Mouse (Mus musculus) CH12.LX (cell line): ENCODE measurements at regions not wholly inside any gene's neighbourhood (a gene's known extent, or its start where the extent isn't known, plus 50 kb on each side); places are given as distances from the start of the nearest gene placed in this dataset.
A peak's percentile ranks its signal among the peaks of the same experiment; 100 is the strongest.

Source experiments
- DNase-seq: peaks from one replicate; pipeline ENCODE4 v3.0.0-alpha.2; 2013; ENCODE audit errors: extremely low read depth
- H3K27ac ChIP-seq: 2 replicates; pipeline ENCODE4 v1.5.1; 2012; ENCODE audit warnings: low read depth, mild to moderate bottlenecking, control low read depth, moderate library complexity; ENCODE audit not compliant: insufficient read depth
- H3K27me3 ChIP-seq: replicated peaks from 2 replicates; pipeline ENCODE3; 2012; ENCODE audit warnings: inconsistent platforms
- H3K36me3 ChIP-seq, 2 experiments: replicated peaks in 1 of 2; 2 replicates each; pipeline versions ENCODE3 to v1.6.1; 2012; ENCODE audit warnings: inconsistent platforms in 1 of 2, low read length in 1 of 2, mild to moderate bottlenecking in 1 of 2, mixed read lengths in 1 of 2, moderate library complexity in 1 of 2; ENCODE audit not compliant: control insufficient read depth in 1 of 2, insufficient read depth in 1 of 2
- H3K4me1 ChIP-seq, 2 experiments: 2 replicates each; pipeline ENCODE4 v1.6.1; 2012; ENCODE audit warnings: inconsistent platforms in 1 of 2, moderate library complexity in 1 of 2; ENCODE audit not compliant: insufficient read depth in 2 of 2, control insufficient read depth in 1 of 2
- H3K4me2 ChIP-seq: 2 replicates; pipeline ENCODE4 v1.6.1; 2012; ENCODE audit warnings: low read depth, mild to moderate bottlenecking, control low read depth; ENCODE audit not compliant: poor library complexity, insufficient read depth, severe bottlenecking
- H3K4me3 ChIP-seq, 3 experiments: fragments of 150-350 bp in 1 of 3; sonication (generic) in 1 of 3; replicated peaks in 1 of 3; 2 replicates each; pipeline versions ENCODE3 to v1.5.1; 2011 to 2012; ENCODE audit warnings: low read depth in 2 of 3, low read length in 2 of 3, mild to moderate bottlenecking in 2 of 3, moderate library complexity in 2 of 3, control low read depth in 1 of 3, improper control_type of control experiment in 1 of 3, inconsistent platforms in 1 of 3, mixed read lengths in 1 of 3; ENCODE audit not compliant: poor library complexity in 1 of 3
- H3K79me2 ChIP-seq: replicated peaks from 2 replicates; pipeline ENCODE4 v1.6.1; 2012; ENCODE audit warnings: mild to moderate bottlenecking, moderate library complexity; ENCODE audit not compliant: control insufficient read depth, poor library complexity, insufficient read depth, severe bottlenecking; ENCODE audit errors: extremely low read depth
- H3K9ac ChIP-seq: 2 replicates; pipeline ENCODE4 v1.6.1; 2012; ENCODE audit warnings: low read depth, mild to moderate bottlenecking, control low read depth, moderate library complexity; ENCODE audit not compliant: insufficient read depth
- H3K9me3 ChIP-seq: replicated peaks from 2 replicates; pipeline ENCODE3; 2012; ENCODE audit warnings: low read length, inconsistent platforms, mixed read lengths
- BHLHE40 ChIP-seq: IDR thresholded peaks from 2 replicates; pipeline ENCODE4 v1.6.1; 2011; ENCODE audit warnings: mild to moderate bottlenecking, low read depth, low read length, improper control_type of control experiment
- CHD2 ChIP-seq: IDR thresholded peaks from 2 replicates; pipeline ENCODE4 v1.6.1; 2011; ENCODE audit warnings: low read length, improper control_type of control experiment
- CTCF ChIP-seq, 2 experiments: IDR thresholded peaks in 1 of 2; conservative IDR thresholded peaks in 1 of 2; 2 replicates each; pipeline ENCODE4 v1.5.1; 2011 to 2012; ENCODE audit warnings: low read depth in 2 of 2, low read length in 2 of 2, improper control_type of control experiment in 1 of 2, inconsistent platforms in 1 of 2, mild to moderate bottlenecking in 1 of 2, moderate library complexity in 1 of 2
- E2F4 ChIP-seq: IDR thresholded peaks from 2 replicates; pipeline ENCODE4 v1.6.1; 2011; ENCODE audit warnings: low read depth, low read length, improper control_type of control experiment; ENCODE audit not compliant: insufficient replicate concordance
- ELF1 ChIP-seq: IDR thresholded peaks from 2 replicates; pipeline ENCODE4 v1.6.1; 2014; ENCODE audit warnings: low read depth, mild to moderate bottlenecking, inconsistent platforms, low read length, improper control_type of control experiment
- EP300 ChIP-seq: IDR thresholded peaks from 2 replicates; pipeline ENCODE4 v1.6.1; 2011; ENCODE audit warnings: low read length, improper control_type of control experiment
- ETS1 ChIP-seq: conservative IDR thresholded peaks from 2 replicates; pipeline ENCODE4 v1.6.1; 2012; ENCODE audit warnings: low read depth, mild to moderate bottlenecking, inconsistent platforms, low read length, improper control_type of control experiment, moderate library complexity
- GABPA ChIP-seq: IDR thresholded peaks from 2 replicates; pipeline ENCODE4 v1.6.1; 2012; ENCODE audit warnings: low read depth, low read length, improper control_type of control experiment, inconsistent platforms; ENCODE audit not compliant: insufficient replicate concordance
- HCFC1 ChIP-seq: IDR thresholded peaks from 2 replicates; pipeline ENCODE4 v1.6.1; 2012; ENCODE audit warnings: low read depth, mild to moderate bottlenecking, inconsistent platforms, low read length, improper control_type of control experiment
- IRF4 ChIP-seq: IDR thresholded peaks from 2 replicates; pipeline ENCODE4 v1.6.1; 2014; ENCODE audit warnings: low read depth, mild to moderate bottlenecking, inconsistent platforms, low read length, improper control_type of control experiment
- JUN ChIP-seq: IDR thresholded peaks from 2 replicates; pipeline ENCODE4 v1.6.1; 2011; ENCODE audit warnings: low read depth, mild to moderate bottlenecking, low read length, improper control_type of control experiment, moderate library complexity; ENCODE audit not compliant: insufficient read depth
- JUND ChIP-seq: conservative IDR thresholded peaks from 2 replicates; pipeline ENCODE4 v1.6.1; 2011; ENCODE audit warnings: low read depth, low read length, improper control_type of control experiment
- KAT2A ChIP-seq: IDR thresholded peaks from 2 replicates; pipeline ENCODE4 v1.6.1; 2012; ENCODE audit warnings: low read length, improper control_type of control experiment, inconsistent platforms; ENCODE audit not compliant: insufficient replicate concordance
- MAFK ChIP-seq: IDR thresholded peaks from 2 replicates; pipeline ENCODE4 v1.6.1; 2011; ENCODE audit warnings: low read length, improper control_type of control experiment; ENCODE audit not compliant: insufficient replicate concordance
- MAZ ChIP-seq: IDR thresholded peaks from 2 replicates; pipeline ENCODE4 v1.6.1; 2012; ENCODE audit warnings: low read depth, mild to moderate bottlenecking, inconsistent platforms, low read length, improper control_type of control experiment, moderate library complexity
- MEF2A ChIP-seq: IDR thresholded peaks from 2 replicates; pipeline ENCODE4 v1.6.1; 2014; ENCODE audit warnings: low read depth, mild to moderate bottlenecking, inconsistent platforms, low read length, improper control_type of control experiment, borderline replicate concordance
- MYC ChIP-seq: IDR thresholded peaks from 2 replicates; pipeline ENCODE4 v1.6.1; 2011; ENCODE audit warnings: low read depth, mild to moderate bottlenecking, improper control_type of control experiment, low read length
- NELFE ChIP-seq: IDR thresholded peaks from 2 replicates; pipeline ENCODE4 v1.6.1; 2011; ENCODE audit warnings: low read depth, low read length, improper control_type of control experiment
- NRF1 ChIP-seq: IDR thresholded peaks from 2 replicates; pipeline ENCODE4 v1.6.1; 2014; ENCODE audit warnings: low read depth, mild to moderate bottlenecking, inconsistent platforms, low read length, improper control_type of control experiment, moderate library complexity
- PAX5 ChIP-seq: IDR thresholded peaks from 2 replicates; pipeline ENCODE4 v1.6.1; 2012; ENCODE audit warnings: low read length, inconsistent platforms, mixed read lengths
- POLR2AphosphoS2 ChIP-seq: IDR thresholded peaks from 2 replicates; pipeline ENCODE4 v1.6.1; 2011; ENCODE audit warnings: low read depth, low read length, improper control_type of control experiment
- RAD21 ChIP-seq: IDR thresholded peaks from 2 replicates; pipeline ENCODE4 v1.6.1; 2011; ENCODE audit warnings: low read depth, mild to moderate bottlenecking, low read length, improper control_type of control experiment, moderate library complexity
- RCOR1 ChIP-seq: conservative IDR thresholded peaks from 2 replicates; pipeline ENCODE4 v1.6.1; 2012; ENCODE audit warnings: low read depth, mild to moderate bottlenecking, inconsistent platforms, low read length, improper control_type of control experiment
- SIN3A ChIP-seq: IDR thresholded peaks from 2 replicates; pipeline ENCODE4 v1.6.1; 2012; ENCODE audit warnings: low read length, improper control_type of control experiment, inconsistent platforms
- SMC3 ChIP-seq: IDR thresholded peaks from 2 replicates; pipeline ENCODE4 v1.6.1; 2011; ENCODE audit warnings: low read depth, low read length, improper control_type of control experiment
- TBP ChIP-seq: conservative IDR thresholded peaks from 2 replicates; pipeline ENCODE4 v1.6.1; 2011; ENCODE audit warnings: low read depth, low read length, improper control_type of control experiment
- TCF12 ChIP-seq: IDR thresholded peaks from 2 replicates; pipeline ENCODE4 v1.6.1; 2014; ENCODE audit warnings: low read depth, mild to moderate bottlenecking, inconsistent platforms, low read length, improper control_type of control experiment
- UBTF ChIP-seq: IDR thresholded peaks from 2 replicates; pipeline ENCODE4 v1.6.1; 2012; ENCODE audit warnings: low read depth, mild to moderate bottlenecking, inconsistent platforms, low read length, improper control_type of control experiment, moderate library complexity
- USF1 ChIP-seq: IDR thresholded peaks from 2 replicates; pipeline ENCODE4 v1.6.1; 2014; ENCODE audit warnings: low read depth, mild to moderate bottlenecking, inconsistent platforms, low read length, improper control_type of control experiment
- USF2 ChIP-seq: conservative IDR thresholded peaks from 2 replicates; pipeline ENCODE4 v1.6.1; 2011; ENCODE audit warnings: low read depth, low read length, improper control_type of control experiment
- ZC3H11A ChIP-seq: IDR thresholded peaks from 2 replicates; pipeline ENCODE4 v1.6.1; 2012; ENCODE audit warnings: low read depth, mild to moderate bottlenecking, inconsistent platforms, low read length, improper control_type of control experiment
- ZKSCAN1 ChIP-seq: IDR thresholded peaks from 2 replicates; pipeline ENCODE4 v1.6.1; 2012; ENCODE audit warnings: low read depth, inconsistent platforms, low read length, improper control_type of control experiment, borderline replicate concordance
- ZMIZ1 ChIP-seq: IDR thresholded peaks from 2 replicates; pipeline ENCODE4 v1.6.1; 2012; ENCODE audit warnings: low read depth, mild to moderate bottlenecking, inconsistent platforms, low read length, improper control_type of control experiment
- ZNF384 ChIP-seq: IDR thresholded peaks from 2 replicates; pipeline ENCODE4 v1.6.1; 2012; ENCODE audit warnings: low read depth, low read length, improper control_type of control experiment, inconsistent platforms
- dilution Hi-C: fragments of 300-500 bp; cut with MboI; formaldehyde crosslinking; loops from 2 replicates; pipeline ENCODE4 v1.14.3; 2020; ENCODE audit warnings: low sequenced_read_pairs; ENCODE audit not compliant: extremely low pct_unique_long_range_greater_than_20kb, extremely low pct_ligation_motif_present
- in situ Hi-C: fragments of 300-500 bp; cut with MboI; formaldehyde crosslinking; loops from 3 replicates; pipeline ENCODE4 v1.14.3; 2019; ENCODE audit warnings: low sequenced_read_pairs, low pct_ligation_motif_present, low pct_unique_long_range_greater_than_20kb, mixed read lengths

GRCm38 (mm10) chr9:93131620-93132200, 589.7 kb downstream of the Plod2 start:
- dilution Hi-C loops (no loop called here), in situ Hi-C loops (no loop called here)
- TF ChIP-seq GABPA, result no peak
- TF ChIP-seq HCFC1, result no peak
- no peak for TF ChIP-seq SIN3A
- TF ChIP-seq USF2, result no peak
- no peak for TF ChIP-seq TBP
- TF ChIP-seq ETS1, result peak; percentile 80
- TF ChIP-seq TCF12, result peak; percentile 48; the same call in 1 of the 2 replicates
- TF ChIP-seq BHLHE40, result peak; percentile 61
- TF ChIP-seq POLR2AphosphoS2, result no peak
- TF ChIP-seq MAZ, result no peak
- TF ChIP-seq ZNF384, result peak; percentile 15; the same call in 1 of the 2 replicates
- no peak for TF ChIP-seq ZC3H11A
- no peak for TF ChIP-seq ZMIZ1
- TF ChIP-seq CTCF (conservative IDR thresholded peaks at IDR 0.05 in 1 of 2, IDR thresholded peaks at IDR 0.05 in 1 of 2; ENCODE audit: low read depth in 2 of 2, low read length in 2 of 2), result no peak
- no peak for TF ChIP-seq UBTF
- no peak for TF ChIP-seq NRF1
- TF ChIP-seq RCOR1, result 0 out of 2 replicates have a peak, but pooled peaks have one; percentile 36
- no peak for TF ChIP-seq NELFE
- TF ChIP-seq JUN, result peak; percentile 83
- TF ChIP-seq MEF2A, result peak; percentile 95
- no peak for TF ChIP-seq ELF1
- TF ChIP-seq KAT2A, result no peak
- peak; percentile 93 for TF ChIP-seq IRF4
- TF ChIP-seq EP300, result peak; percentile 91
- no peak for TF ChIP-seq MYC
- no peak; the same call in 1 of the 2 replicates for TF ChIP-seq RAD21
- TF ChIP-seq USF1, result no peak
- TF ChIP-seq PAX5, result no peak
- peak; percentile 87 for TF ChIP-seq JUND
- TF ChIP-seq MAFK, result 0 out of 2 replicates have a peak, but pooled peaks have one; percentile 46
- TF ChIP-seq SMC3, result 0 out of 2 replicates have a peak, but pooled peaks have one; percentile 9
- no peak for TF ChIP-seq ZKSCAN1
- peak; percentile 33; the same call in 1 of the 2 replicates for TF ChIP-seq CHD2
- TF ChIP-seq E2F4, result no peak
- H3K4me1 ChIP-seq, result peaks cover 0 to 19% of the 10 kb centered on the region in 2 experiments; a peak in 2 of 4 replicates
- no peaks in the 10 kb centered on the region for H3K27me3 ChIP-seq
- DNase-seq, result peak; percentile 78
- no peak overlapping the region for H3K4me2 ChIP-seq
- no peak overlapping the region for H3K9ac ChIP-seq
- H3K27ac ChIP-seq, result peak overlapping the region; percentile 77
- no peaks in the 10 kb centered on the region for H3K79me2 ChIP-seq
- no peak overlapping the region for H3K4me3 ChIP-seq
- H3K36me3 ChIP-seq, result no peaks in the 10 kb centered on the region
- H3K9me3 ChIP-seq, result no peaks in the 10 kb centered on the region
